Mouse (Mus musculus) kidney, adult 2 months (tissue): ENCODE measurements around the gene Tpd52l1.

Source experiments
- CTCF ChIP-seq: fragments of 200-500 bp; conservative IDR thresholded peaks from 2 replicates; pipeline ENCODE4 v1.5.1; 2011; ENCODE audit warnings: low read depth, mild to moderate bottlenecking, control low read depth, low read length, moderate library complexity, mixed read lengths; ENCODE audit not compliant: insufficient read depth, insufficient read length
- POLR2A ChIP-seq: fragments of 200-500 bp; IDR thresholded peaks from one replicate; pipeline ENCODE4 v1.6.1; 2011; ENCODE audit warnings: low read depth, low read length, control low read depth

DNA sequence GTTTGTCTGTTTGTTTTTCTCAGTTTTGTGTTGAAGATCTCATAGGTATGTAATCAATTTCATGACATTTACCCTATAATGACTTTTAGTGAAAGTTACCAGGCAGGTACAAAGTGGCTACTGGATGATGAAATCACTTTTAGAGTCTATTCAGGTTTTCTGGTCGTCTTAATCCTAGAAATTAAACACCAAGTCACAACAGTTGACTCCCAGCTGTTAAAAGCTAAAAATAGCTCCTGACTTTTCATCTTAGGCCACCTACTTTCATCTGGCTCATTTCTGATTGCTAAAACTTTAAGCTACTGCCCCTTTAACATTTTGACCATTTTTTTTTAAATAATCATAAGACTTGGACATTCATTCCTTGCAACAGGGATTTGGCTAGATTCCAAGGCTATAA lies 1.3 kb upstream of the Tpd52l1 start:
- TF ChIP-seq POLR2A: no peak
- no peak for TF ChIP-seq CTCF
